Mouse (Mus musculus): ENCODE measurements at regions not wholly inside any gene's neighbourhood (a gene's known extent, or its start where the extent isn't known, plus 50 kb on each side); places are given as distances from the start of the nearest gene placed in this dataset.

DNA sequence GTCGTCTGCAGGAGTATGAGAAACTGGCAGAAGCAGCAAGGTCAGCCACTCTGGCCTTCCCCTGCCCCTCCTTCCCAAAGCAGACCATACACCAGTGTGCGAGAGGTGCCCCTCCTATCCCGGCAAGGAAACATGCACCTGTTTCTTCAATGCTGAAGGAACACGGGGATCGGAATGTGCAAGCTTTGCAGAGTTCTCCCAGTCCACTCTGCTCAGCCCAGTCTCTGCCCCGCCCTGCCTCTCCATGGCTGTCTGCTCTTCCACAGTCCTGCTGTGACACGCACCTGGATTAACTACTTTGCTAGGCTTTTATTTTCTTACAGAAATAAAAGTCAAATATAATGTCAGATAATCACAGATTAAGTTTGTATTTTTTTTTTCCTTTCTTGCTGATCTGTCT is 136.7 kb downstream of the Trim29 start:
- Histone ChIP-seq H3K27me3 (replicated peaks; ENCODE audit: control insufficient read depth, insufficient read depth, low read length) (no peaks in the 10 kb centered on the region), H3K4me1 (ENCODE audit: control insufficient read depth, insufficient read depth, low read length) (no peaks in the 10 kb centered on the region), H3K36me3 (ENCODE audit: control insufficient read depth, insufficient read depth, low read length) (no peaks in the 10 kb centered on the region), H3K4me3 (ENCODE audit: insufficient read depth, low read depth, low read length) (no peak overlapping the region), H3K27ac (ENCODE audit: insufficient read depth, low read depth, low read length) (no peak overlapping the region)
- WGBS, result 36% methylated on average over 7 of the region's 7 CpGs
- DNase-seq, result peak; percentile 68
- no peak for TF ChIP-seq POLR2A (IDR thresholded peaks at IDR 0.05; ENCODE audit: low read depth, low read length)
- TF ChIP-seq CTCF (conservative IDR thresholded peaks at IDR 0.05; ENCODE audit: insufficient read depth, insufficient read length, low read depth, low read length), result no peak

DNA sequence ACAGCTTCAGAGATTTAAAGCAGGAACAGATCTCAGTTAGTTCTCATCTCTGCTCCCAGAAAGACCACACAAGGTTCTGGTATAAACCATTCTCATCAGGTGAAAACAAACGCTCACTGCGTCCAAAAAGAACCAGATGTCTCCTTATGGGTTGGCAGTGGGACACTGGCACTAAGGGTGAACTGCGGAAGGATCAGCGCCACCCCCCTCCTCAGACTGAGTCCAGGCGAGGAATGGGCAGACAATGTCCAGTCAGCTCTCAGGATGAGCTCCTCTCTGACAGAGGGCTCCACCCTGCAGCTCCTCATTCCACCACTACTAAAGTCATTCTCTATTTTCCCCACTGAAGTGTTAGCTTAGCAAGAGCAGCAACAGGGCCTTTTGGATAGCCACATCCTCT is 138.3 kb downstream of the Trim29 start:
- no peak for TF ChIP-seq CTCF (conservative IDR thresholded peaks at IDR 0.05; ENCODE audit: insufficient read depth, insufficient read length, low read depth, low read length)
- TF ChIP-seq POLR2A (IDR thresholded peaks at IDR 0.05; ENCODE audit: low read depth, low read length), result no peak
- no peak overlapping the region for H3K27ac ChIP-seq (ENCODE audit: insufficient read depth, low read depth, low read length)
- no peaks in the 10 kb centered on the region for H3K4me1 ChIP-seq (ENCODE audit: control insufficient read depth, insufficient read depth, low read length)
- no peak overlapping the region for H3K4me3 ChIP-seq (ENCODE audit: insufficient read depth, low read depth, low read length)
- H3K27me3 ChIP-seq (replicated peaks; ENCODE audit: control insufficient read depth, insufficient read depth, low read length), result no peaks in the 10 kb centered on the region
- 88% methylated on average over 5 of the region's 5 CpGs for WGBS
- no peaks in the 10 kb centered on the region for H3K36me3 ChIP-seq (ENCODE audit: control insufficient read depth, insufficient read depth, low read length)
- DNase-seq, result no peak

DNA sequence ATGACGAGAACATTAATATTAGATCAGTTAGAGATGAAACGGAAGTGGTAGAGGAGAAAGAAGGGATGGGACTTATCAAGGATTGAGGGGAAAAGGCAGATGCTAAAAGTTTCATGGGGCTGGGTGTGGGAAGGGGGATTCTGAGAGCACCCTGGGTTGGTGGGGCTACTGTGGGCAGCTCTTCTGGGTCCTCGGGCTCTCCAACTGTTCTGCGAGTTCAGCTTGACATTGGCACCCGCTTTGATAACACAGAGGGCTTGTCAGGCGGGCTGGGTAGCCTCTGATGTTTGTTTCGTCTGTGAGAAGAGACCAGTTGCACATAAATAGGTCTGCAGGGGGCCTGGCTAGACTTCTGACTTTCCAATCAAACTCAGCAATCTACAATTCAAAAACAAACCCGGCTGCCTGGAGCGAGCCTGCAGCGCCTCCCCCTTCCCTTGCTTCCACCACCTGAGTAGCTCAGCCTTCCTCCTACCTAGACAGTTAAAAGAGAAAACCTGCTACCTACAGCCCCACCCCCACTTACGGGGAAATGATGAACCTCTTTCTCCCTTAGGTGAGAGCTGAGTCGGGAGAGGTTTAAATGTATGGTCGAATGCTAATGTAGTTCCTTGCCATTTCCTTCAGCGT is 143.4 kb downstream of the Trim29 start:
- H3K36me3 ChIP-seq (ENCODE audit: control insufficient read depth, insufficient read depth, low read length), result no peaks in the 10 kb centered on the region
- peak; percentile 43 for DNase-seq
- WGBS, result 7% methylated on average over 14 of the region's 14 CpGs
- peaks cover 4% of the 10 kb centered on the region; the same call in 1 of the 2 replicates for H3K4me1 ChIP-seq (ENCODE audit: control insufficient read depth, insufficient read depth, low read length)
- no peaks in the 10 kb centered on the region for H3K27me3 ChIP-seq (replicated peaks; ENCODE audit: control insufficient read depth, insufficient read depth, low read length)
- H3K4me3 ChIP-seq (ENCODE audit: insufficient read depth, low read depth, low read length), result no peak overlapping the region
- H3K27ac ChIP-seq (ENCODE audit: insufficient read depth, low read depth, low read length), result no peak overlapping the region
- TF ChIP-seq CTCF (conservative IDR thresholded peaks at IDR 0.05; ENCODE audit: insufficient read depth, insufficient read length, low read depth, low read length) (no peak), POLR2A (IDR thresholded peaks at IDR 0.05; ENCODE audit: low read depth, low read length) (no peak)

DNA sequence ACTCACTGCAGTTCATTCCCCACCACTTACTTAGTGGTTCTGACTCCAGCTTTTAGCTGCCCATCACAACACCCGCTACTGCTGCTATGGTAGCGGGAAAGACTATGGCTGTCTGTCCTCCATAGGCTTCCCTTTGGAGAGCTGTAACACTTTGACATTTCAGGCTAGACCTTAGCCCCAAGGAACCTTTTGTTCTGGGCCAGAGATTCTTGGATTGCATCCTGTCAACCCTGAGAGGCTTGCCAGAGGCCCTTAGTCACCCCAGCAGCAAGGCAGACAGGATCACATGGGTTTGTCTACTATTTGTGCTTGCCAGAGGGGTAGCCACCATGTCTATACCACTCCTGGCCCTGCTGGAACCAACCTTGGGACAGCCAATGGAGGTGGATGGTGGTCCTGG is 147.1 kb downstream of the Trim29 start:
- no peak for TF ChIP-seq POLR2A (IDR thresholded peaks at IDR 0.05; ENCODE audit: low read depth, low read length)
- TF ChIP-seq CTCF (conservative IDR thresholded peaks at IDR 0.05; ENCODE audit: insufficient read depth, insufficient read length, low read depth, low read length), result no peak
- peaks cover 15% of the 10 kb centered on the region for H3K4me1 ChIP-seq (ENCODE audit: control insufficient read depth, insufficient read depth, low read length)
- peak; percentile 70 for DNase-seq
- H3K27ac ChIP-seq (ENCODE audit: insufficient read depth, low read depth, low read length), result no peak overlapping the region; the same call in 1 of the 2 replicates
- no peaks in the 10 kb centered on the region for H3K36me3 ChIP-seq (ENCODE audit: control insufficient read depth, insufficient read depth, low read length)
- H3K27me3 ChIP-seq (replicated peaks; ENCODE audit: control insufficient read depth, insufficient read depth, low read length), result no peaks in the 10 kb centered on the region
- 90% methylated on average over 2 of the region's 2 CpGs for WGBS
- no peak overlapping the region for H3K4me3 ChIP-seq (ENCODE audit: insufficient read depth, low read depth, low read length)

DNA sequence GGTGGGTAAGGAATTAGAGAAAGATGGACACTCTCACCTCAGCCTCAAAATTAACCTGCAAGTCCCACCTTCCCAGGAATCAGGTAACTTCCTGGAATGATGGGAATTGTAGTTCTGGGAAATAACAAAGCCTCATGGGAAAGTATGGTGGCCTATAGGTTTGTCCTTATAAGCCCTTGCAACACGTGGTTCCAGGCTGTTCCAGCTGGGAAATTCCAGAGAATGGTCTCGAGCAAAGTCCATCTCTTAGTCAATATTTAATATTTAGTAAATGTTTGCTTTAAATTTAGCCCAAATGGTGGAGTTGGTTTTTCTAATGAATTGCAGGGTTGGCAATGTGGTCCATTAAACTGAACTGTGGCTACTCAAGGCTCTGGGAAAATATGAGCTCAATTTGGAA is 150.5 kb downstream of the Trim29 start:
- TF ChIP-seq POLR2A (IDR thresholded peaks at IDR 0.05; ENCODE audit: low read depth, low read length) (no peak), CTCF (conservative IDR thresholded peaks at IDR 0.05; ENCODE audit: insufficient read depth, insufficient read length, low read depth, low read length) (no peak)
- DNase-seq, result peak; percentile 91
- Histone ChIP-seq H3K4me1 (ENCODE audit: control insufficient read depth, insufficient read depth, low read length) (peaks cover 29% of the 10 kb centered on the region), H3K27me3 (replicated peaks; ENCODE audit: control insufficient read depth, insufficient read depth, low read length) (no peaks in the 10 kb centered on the region), H3K27ac (ENCODE audit: insufficient read depth, low read depth, low read length) (peak overlapping the region; percentile 26; the same call in 1 of the 2 replicates), H3K36me3 (ENCODE audit: control insufficient read depth, insufficient read depth, low read length) (no peaks in the 10 kb centered on the region), H3K4me3 (ENCODE audit: insufficient read depth, low read depth, low read length) (no peak overlapping the region)
- 40% methylated on average over 2 of the region's 2 CpGs for WGBS

DNA sequence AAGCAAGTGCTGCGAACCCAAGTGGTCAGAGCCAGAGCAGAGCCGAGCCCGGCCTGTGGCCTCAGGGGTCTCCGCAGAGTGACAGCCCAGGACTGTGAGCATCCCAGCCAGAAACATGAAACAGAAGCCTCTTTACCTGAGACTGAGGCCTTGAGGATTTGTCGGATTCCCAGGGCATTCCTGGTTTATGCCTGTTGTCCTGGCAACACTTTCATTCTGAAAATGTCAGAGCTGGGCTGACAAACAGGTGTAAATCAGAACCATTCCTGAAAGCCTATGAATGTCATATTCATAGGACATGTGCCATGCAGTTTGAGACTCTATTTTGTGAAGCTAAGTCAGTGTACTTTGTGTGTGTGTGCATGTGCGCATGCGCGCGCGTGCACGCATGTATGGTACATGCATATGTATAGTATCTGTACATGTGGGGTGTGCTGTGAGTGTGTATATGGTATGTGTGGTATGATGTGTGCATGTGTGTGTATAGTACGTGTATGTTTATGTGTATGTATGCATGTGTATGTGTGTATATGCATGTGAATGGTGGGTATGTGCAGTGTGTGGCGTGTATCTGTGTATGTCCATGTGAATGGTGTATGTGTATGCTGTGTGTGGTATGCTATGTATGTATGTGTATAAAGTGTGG is 152.9 kb downstream of the Trim29 start:
- H3K27me3 ChIP-seq (replicated peaks; ENCODE audit: control insufficient read depth, insufficient read depth, low read length), result no peaks in the 10 kb centered on the region
- TF ChIP-seq CTCF (conservative IDR thresholded peaks at IDR 0.05; ENCODE audit: insufficient read depth, insufficient read length, low read depth, low read length) (no peak), POLR2A (IDR thresholded peaks at IDR 0.05; ENCODE audit: low read depth, low read length) (no peak)
- no peak for DNase-seq
- WGBS, result 91% methylated on average over 13 of the region's 13 CpGs
- no peak overlapping the region for H3K27ac ChIP-seq (ENCODE audit: insufficient read depth, low read depth, low read length)
- H3K4me1 ChIP-seq (ENCODE audit: control insufficient read depth, insufficient read depth, low read length), result peaks cover 31% of the 10 kb centered on the region
- no peaks in the 10 kb centered on the region for H3K36me3 ChIP-seq (ENCODE audit: control insufficient read depth, insufficient read depth, low read length)
- H3K4me3 ChIP-seq (ENCODE audit: insufficient read depth, low read depth, low read length), result no peak overlapping the region

DNA sequence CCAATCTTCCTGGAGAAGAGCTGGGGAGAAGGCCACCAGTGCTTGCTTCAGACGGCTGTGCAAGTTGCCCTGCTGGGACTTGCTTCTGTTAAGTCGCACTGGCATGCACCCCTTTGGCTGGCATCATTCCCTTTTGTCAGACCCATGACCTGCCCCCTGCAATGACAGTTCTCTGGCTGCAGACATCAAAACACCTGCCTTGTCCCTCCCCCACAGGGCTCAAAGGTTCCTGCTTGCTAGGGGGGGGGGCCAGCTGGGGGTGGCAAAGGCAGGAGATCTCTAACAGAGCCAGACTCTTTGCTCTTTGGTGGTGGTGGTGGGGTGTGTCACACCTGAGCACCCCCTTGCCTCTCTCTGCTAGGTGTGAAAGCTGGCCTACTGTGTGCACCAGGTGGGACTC is 154.5 kb downstream of the Trim29 start:
- H3K27me3 ChIP-seq (replicated peaks; ENCODE audit: control insufficient read depth, insufficient read depth, low read length), result no peaks in the 10 kb centered on the region
- H3K27ac ChIP-seq (ENCODE audit: insufficient read depth, low read depth, low read length), result peak overlapping the region; percentile 95
- H3K36me3 ChIP-seq (ENCODE audit: control insufficient read depth, insufficient read depth, low read length), result no peaks in the 10 kb centered on the region
- H3K4me3 ChIP-seq (ENCODE audit: insufficient read depth, low read depth, low read length), result no peak overlapping the region
- TF ChIP-seq POLR2A (IDR thresholded peaks at IDR 0.05; ENCODE audit: low read depth, low read length) (no peak), CTCF (conservative IDR thresholded peaks at IDR 0.05; ENCODE audit: insufficient read depth, insufficient read length, low read depth, low read length) (no peak)
- peak; percentile 93 for DNase-seq
- 28% methylated on average over 2 of the region's 2 CpGs for WGBS
- peaks cover 31% of the 10 kb centered on the region for H3K4me1 ChIP-seq (ENCODE audit: control insufficient read depth, insufficient read depth, low read length)

All from kidney, adult 2 months (tissue).